Mouse (Mus musculus) small intestine, adult 2 months (tissue): ENCODE data around the gene Ap1s1. TPM values are rescaled to one million over a fixed set of nuclear protein-coding genes. Genes with fewer than 3 reads are reported as not detected.

ENCODE experiments used
- H3K27ac ChIP-seq: fragments of 200-500 bp; 2 replicates; pipeline ENCODE4 v1.5.1; 2012; ENCODE audit warnings: low read depth, low read length, control low read depth, inconsistent platforms; ENCODE audit not compliant: insufficient read depth
- H3K27me3 ChIP-seq: fragments of 200-500 bp; 2 replicates; pipeline ENCODE4 v1.6.1; 2012; ENCODE audit warnings: mild to moderate bottlenecking, moderate library complexity, low read length, inconsistent platforms; ENCODE audit not compliant: control insufficient read depth, insufficient read depth
- H3K36me3 ChIP-seq: fragments of 200-500 bp; 2 replicates; pipeline ENCODE4 v1.6.1; 2012; ENCODE audit warnings: mild to moderate bottlenecking, low read length, control low read depth, inconsistent platforms; ENCODE audit not compliant: control insufficient read depth, insufficient read depth
- H3K4me1 ChIP-seq: fragments of 200-500 bp; 2 replicates; pipeline ENCODE4 v1.6.1; 2012; ENCODE audit warnings: low read length, inconsistent platforms, mixed read lengths; ENCODE audit not compliant: control insufficient read depth, insufficient read depth, insufficient read length
- H3K4me3 ChIP-seq: fragments of 200-500 bp; 2 replicates; pipeline ENCODE4 v1.5.1; 2012; ENCODE audit warnings: low read depth, mild to moderate bottlenecking, control low read depth, inconsistent platforms, low read length, moderate library complexity
- CTCF ChIP-seq: fragments of 200-500 bp; IDR thresholded peaks from 2 replicates; pipeline ENCODE4 v1.5.1; 2012; ENCODE audit warnings: low read depth, mild to moderate bottlenecking, control low read depth, inconsistent platforms, low read length, moderate library complexity, mixed read lengths; ENCODE audit not compliant: insufficient replicate concordance, insufficient read length; ENCODE audit errors: extremely low read depth
- POLR2A ChIP-seq: fragments of 200-500 bp; IDR thresholded peaks from 2 replicates; pipeline ENCODE4 v1.6.1; 2012; ENCODE audit warnings: low read depth, mild to moderate bottlenecking, control low read depth, inconsistent platforms, low read length, moderate library complexity
- WGBS: fragments of 180-500 bp; shearing (Covaris S2); methylation state at CpG from one replicate; pipeline ENCODE4 v1.1.7; 2018; 5-methylcytosine and 5-hydroxymethylcytosine counted together
- polyA plus RNA-seq: library from polyadenylated mRNA; depleted of rRNA; stranded (reverse); fragments of >200 nt; gene quantifications from 2 replicates; pipeline ENCODE4 v1.2.3, GENCODE M21; 2012; rRNA removed

The Ap1s1 gene
- 27.3 and 52.7 TPM in 2 replicates for polyA plus RNA-seq

DNA sequence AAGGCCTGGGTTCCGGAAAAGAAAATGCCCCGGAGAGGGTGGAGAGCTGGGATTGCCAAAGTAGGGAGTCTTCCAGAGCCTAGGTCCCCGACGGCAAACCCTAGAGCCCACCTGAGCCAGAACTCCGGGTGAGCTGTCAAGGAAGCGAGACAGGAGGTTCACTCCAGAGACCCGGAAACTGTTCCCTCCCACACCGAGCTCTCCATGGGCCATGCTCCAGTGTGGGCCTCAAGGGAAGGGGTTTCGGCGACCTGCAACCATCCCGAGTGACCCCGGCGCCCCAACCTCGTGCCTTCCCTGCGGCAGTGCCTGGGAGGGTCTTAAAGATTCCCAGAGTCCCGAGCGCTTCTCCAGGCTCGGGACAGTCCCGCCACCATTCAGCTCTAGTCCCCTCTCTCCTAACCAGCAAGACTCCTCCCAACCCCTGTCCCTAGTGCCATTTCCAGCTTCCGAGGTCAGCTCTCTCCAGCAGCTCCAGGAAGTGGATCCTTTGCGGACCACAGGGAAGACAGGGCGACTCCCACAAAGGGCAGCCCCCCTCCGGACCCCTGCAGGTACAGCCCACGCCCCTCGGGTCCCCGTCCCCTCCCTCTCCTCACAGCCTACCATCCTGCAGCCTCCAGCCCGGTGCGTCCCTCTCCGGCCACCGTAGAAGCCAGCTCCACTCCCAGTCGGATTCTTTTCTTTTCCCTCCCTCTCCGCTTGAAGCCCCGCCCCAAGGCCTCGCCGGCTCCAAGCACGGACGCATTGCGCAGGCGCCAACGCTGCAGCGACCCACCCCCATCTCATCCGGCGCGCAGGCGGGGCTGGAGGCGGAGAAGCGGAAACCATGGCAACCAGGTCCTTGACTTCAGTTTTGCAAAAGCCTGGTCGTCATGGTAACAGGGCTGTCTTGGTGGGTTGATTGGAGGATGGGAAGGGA lies at the start of gene Ap1s1:
Gene Ap1s1 (minus strand): TSS at position 734 of the 922 bp plus-strand sequence.
- Histone ChIP-seq H3K27ac (peak within 1 kb of the TSS; percentile 11; the same call in 1 of the 2 replicates), H3K4me1 (peaks cover 3% of the 10 kb centered on the region), H3K27me3 (no peaks in the 10 kb centered on the region), H3K4me3 (peak within 1 kb of the TSS; percentile 73), H3K36me3 (peaks cover 11% of the 10 kb centered on the region)
- WGBS: under 1% methylated on average over 48 of the region's 48 CpGs
- TF ChIP-seq CTCF: no peak
- peak; percentile 27 for TF ChIP-seq POLR2A

DNA sequence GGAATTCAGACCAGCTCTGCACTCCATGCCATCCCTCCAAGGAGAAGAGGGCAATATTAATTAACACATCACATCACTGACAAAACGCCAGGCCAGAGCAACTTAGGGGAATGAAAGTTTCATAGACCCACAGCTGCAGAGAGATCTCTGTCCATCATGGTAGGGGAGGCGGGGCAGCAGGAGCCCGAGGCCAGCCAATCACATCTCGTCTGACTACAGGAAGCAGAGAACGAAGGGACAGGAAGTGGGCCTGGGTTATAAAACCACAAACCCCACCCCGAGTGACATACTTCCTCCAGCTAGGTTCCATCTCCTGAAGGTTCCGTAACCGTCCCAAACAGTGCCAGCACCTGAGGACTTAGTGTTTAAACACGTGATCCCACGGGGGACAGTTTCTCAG lies 49.2 kb upstream of the Ap1s1 start:
- Histone ChIP-seq H3K36me3 (no peaks in the 10 kb centered on the region), H3K4me3 (no peak overlapping the region), H3K27ac (no peak overlapping the region), H3K4me1 (no peaks in the 10 kb centered on the region), H3K27me3 (no peaks in the 10 kb centered on the region)
- 79% methylated on average over 10 of the region's 10 CpGs for WGBS
- no peak for TF ChIP-seq CTCF

DNA sequence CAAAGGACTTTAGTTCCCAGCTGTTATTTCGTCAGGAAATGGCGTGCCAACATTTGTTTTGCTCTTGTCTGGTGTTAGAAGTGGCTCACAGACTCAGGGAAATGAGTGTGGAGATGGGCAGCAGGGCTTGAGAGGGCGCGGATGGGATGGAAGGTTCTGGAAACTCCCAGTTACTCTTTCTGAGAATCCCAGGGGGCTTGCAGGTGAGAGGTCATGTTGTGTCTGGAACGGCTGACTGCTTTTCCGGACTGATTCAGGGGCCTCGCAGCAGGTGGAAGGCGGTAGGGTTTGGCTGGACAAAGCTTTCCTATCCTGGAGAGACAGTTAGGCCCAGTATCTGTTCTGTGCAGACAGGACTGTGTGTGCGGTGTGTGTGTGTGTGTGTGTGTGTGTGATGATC lies 47.8 kb upstream of the Ap1s1 start:
- Histone ChIP-seq H3K4me1 (no peaks in the 10 kb centered on the region), H3K27ac (no peak overlapping the region), H3K4me3 (no peak overlapping the region), H3K27me3 (no peaks in the 10 kb centered on the region), H3K36me3 (no peaks in the 10 kb centered on the region)
- TF ChIP-seq CTCF: no peak
- TF ChIP-seq POLR2A: no peak
- WGBS: 77% methylated on average over 9 of the region's 9 CpGs

DNA sequence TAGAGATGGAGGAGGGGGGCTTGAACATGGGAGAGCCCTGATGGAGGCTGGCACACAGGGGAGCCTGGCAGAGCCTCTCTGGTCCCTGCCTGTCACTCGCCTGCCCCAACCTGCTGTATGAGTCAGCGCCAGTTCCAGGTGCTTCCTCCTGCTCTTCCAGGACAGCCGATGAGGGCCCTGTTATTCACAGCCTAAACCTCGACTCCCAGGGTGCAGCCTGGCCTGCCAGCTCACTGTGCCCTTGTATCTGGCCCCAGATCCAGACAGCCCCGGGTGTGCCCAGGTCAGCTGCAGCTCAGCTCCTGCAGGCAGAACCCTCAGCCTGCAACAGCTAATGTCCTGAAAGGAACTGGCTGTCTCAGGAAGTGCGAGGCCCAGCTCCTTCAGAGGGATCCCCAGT lies 45.6 kb upstream of the Ap1s1 start:
- Histone ChIP-seq H3K4me1 (no peaks in the 10 kb centered on the region), H3K4me3 (no peak overlapping the region), H3K27me3 (no peaks in the 10 kb centered on the region), H3K27ac (no peak overlapping the region), H3K36me3 (no peaks in the 10 kb centered on the region)
- 43% methylated on average over 6 of the region's 6 CpGs for WGBS
- TF ChIP-seq POLR2A: no peak
- no peak for TF ChIP-seq CTCF

DNA sequence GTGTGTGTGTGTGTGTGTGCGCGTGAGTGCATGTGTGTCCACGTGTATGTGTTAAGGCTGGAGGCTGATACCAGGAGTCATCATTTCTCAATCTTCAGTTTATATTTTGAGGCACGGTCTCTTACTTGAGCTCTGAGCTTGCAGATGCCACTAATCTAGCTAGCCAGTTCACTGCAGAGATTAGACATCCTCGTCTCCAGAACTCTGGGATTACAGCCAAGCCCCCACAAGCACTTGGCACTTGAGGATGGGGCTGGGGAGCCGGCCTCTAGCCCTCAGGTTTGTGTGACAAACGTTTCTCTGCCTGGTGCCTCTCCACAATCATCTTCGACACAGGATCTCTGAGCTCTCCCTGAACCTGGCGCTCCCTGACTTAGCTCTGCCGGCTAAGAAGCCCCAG lies 44.9 kb upstream of the Ap1s1 start:
- TF ChIP-seq CTCF (no peak), POLR2A (no peak)
- Histone ChIP-seq H3K27me3 (no peaks in the 10 kb centered on the region), H3K36me3 (no peaks in the 10 kb centered on the region), H3K4me1 (no peaks in the 10 kb centered on the region), H3K27ac (no peak overlapping the region), H3K4me3 (no peak overlapping the region)
- WGBS: 67% methylated on average over 10 of the region's 10 CpGs

DNA sequence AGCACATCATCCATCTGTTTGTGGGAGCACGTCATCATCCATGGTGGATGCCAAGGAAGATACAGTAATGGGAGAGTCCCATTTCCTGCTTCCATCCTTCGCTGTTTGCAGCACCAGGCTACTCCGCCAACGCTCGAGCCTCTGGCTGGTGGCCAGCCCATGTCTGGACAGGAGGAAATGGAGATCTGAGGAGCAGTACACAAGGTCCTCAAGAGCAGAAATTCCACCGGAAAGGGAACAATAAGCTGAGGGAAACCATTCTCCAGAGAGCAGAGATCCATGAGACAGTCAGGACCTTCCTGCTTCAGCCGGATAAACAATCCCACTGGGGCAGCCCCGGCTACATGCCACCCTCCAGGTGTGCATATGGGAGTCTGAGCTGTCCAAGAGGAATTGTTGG lies 41.5 kb upstream of the Ap1s1 start:
- Histone ChIP-seq H3K27me3 (no peaks in the 10 kb centered on the region), H3K36me3 (no peaks in the 10 kb centered on the region), H3K27ac (no peak overlapping the region), H3K4me1 (no peaks in the 10 kb centered on the region), H3K4me3 (no peak overlapping the region)
- WGBS: 80% methylated on average over 8 of the region's 8 CpGs
- no peak for TF ChIP-seq CTCF
- no peak for TF ChIP-seq POLR2A

DNA sequence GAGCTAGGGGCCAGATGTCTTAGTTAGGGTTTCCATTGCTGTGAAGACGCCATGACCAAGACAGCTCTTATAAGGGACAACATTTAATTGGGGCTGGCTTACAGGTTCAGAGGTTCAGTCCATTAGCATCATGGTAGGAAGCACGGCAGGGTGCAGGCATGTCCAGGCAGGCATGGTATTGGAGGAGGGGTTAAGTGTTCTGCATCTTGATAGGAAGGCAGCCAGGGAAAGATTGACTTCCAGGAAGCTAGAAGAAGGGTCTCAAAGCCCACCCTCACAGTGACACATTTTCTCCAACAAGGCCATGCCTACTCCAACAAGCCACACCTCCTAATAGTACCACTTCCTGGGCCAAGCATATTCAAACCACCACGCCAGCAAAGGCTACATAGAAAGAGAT lies 39.8 kb upstream of the Ap1s1 start:
- Histone ChIP-seq H3K27ac (no peak overlapping the region), H3K4me3 (no peak overlapping the region), H3K27me3 (no peaks in the 10 kb centered on the region), H3K4me1 (no peaks in the 10 kb centered on the region), H3K36me3 (no peaks in the 10 kb centered on the region)
- TF ChIP-seq CTCF (no peak), POLR2A (no peak)
- WGBS: 87% methylated on average over 3 of the region's 3 CpGs

DNA sequence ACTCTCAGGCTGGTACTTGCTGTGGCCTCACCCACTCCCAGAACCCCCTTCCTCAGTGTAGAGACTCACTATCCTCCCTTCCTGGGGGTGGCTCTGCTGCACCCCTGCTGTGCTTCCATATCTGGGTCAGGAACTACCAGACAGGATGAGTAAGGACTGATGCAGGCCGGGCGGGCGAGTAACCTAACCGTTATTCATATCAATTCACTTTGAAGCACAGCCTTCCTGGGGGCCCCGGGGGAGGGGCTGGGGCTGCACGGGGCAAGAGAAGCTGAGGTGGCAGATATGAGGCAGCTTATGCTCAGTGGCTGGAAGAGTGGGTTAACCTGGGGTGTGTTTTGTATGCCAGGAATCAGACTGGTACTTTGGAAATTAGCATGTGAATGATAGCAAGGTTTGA lies 39.1 kb upstream of the Ap1s1 start:
- Histone ChIP-seq H3K4me3 (no peak overlapping the region), H3K27me3 (no peaks in the 10 kb centered on the region)
- TF ChIP-seq POLR2A (no peak), CTCF (no peak)

More for the DNA sequence above, 39.1 kb upstream of the Ap1s1 start:
- whole genome bisulfite sequencing: 74% methylated on average over 6 of the region's 6 CpGs
- Histone ChIP-seq H3K36me3 (no peaks in the 10 kb centered on the region), H3K27ac (no peak overlapping the region), H3K4me1 (no peaks in the 10 kb centered on the region)
